Mouse (Mus musculus): ENCODE data around the gene Mybl2. TPM values are rescaled to one million over a fixed set of nuclear protein-coding genes. Genes with fewer than 3 reads are reported as not detected.
A peak's percentile ranks its signal among the peaks of the same experiment; 100 is the strongest.
"Not testable (repeated sequence)": the region's sequence is repeated elsewhere in the genome, so short reads cannot be mapped to it uniquely, and the experiment has no call there.

Gene Mybl2
- polyA plus RNA-seq, 1 experiment = 21.7 TPM

DNA sequence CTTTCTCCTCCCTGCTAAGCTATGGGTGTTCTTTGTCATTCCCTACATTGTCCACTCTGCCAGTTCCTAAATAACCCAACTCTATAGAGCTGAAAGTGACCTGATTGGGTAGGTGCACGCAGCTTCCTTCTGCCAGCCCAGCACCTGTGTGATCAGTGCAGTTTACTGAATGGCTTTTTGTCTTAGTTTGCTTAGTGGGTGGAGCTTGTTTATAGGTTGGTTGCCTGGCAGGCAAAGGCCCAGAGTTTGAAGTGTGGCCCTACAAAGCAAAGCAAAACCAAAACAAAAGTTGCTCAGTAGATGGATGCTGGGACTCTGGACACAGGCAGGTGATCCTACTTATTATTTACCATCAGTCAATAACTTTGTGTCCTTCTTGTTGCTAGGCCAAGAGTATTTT lies 2.8 kb upstream of the Mybl2 start:
- Histone ChIP-seq H3K27me3 (ENCODE audit: control insufficient read depth) (no peaks in the 10 kb centered on the region), H3K4me1 (ENCODE audit: control insufficient read depth) (peaks cover 41% of the 10 kb centered on the region), H3K4me3 (replicated peaks) (no peak overlapping the region), H3K9me3 (ENCODE audit: control insufficient read depth, low read length) (no peaks in the 10 kb centered on the region), H3K36me3 (ENCODE audit: control insufficient read depth) (peaks cover 26% of the 10 kb centered on the region)
- TF ChIP-seq TAL1 (IDR thresholded peaks at IDR 0.05; ENCODE audit: low read length) (no peak), GATA1 (IDR thresholded peaks at IDR 0.05; ENCODE audit: low read length) (no peak)

DNA sequence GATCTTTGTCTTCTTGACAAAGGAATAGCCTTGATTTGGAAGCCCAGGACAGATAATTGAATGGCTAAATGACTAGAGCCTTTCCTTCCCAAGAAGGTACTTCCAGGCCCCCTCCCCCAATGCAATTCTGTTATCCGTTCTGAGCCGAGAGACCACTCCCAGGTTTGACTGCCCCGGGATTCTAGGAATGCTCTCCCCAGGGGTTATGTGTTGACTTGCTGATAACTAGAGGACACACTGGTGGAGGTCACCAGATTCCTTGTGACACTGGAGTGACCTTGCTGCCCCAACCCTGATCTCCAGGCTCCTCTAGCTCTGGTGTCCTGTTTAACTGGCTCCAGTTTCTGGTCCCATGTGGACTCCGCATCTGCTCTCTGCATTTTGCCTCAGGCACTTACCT lies 2.4 kb upstream of the Mybl2 start:
- no peak overlapping the region for H3K4me3 ChIP-seq (replicated peaks)
- H3K36me3 ChIP-seq (ENCODE audit: control insufficient read depth) = peaks cover 26% of the 10 kb centered on the region
- no peaks in the 10 kb centered on the region for H3K9me3 ChIP-seq (ENCODE audit: control insufficient read depth, low read length)
- TF ChIP-seq GATA1 (IDR thresholded peaks at IDR 0.05; ENCODE audit: low read length) (no peak), TAL1 (IDR thresholded peaks at IDR 0.05; ENCODE audit: low read length) (no peak)
- H3K27me3 ChIP-seq (ENCODE audit: control insufficient read depth) = no peaks in the 10 kb centered on the region
- peaks cover 45% of the 10 kb centered on the region for H3K4me1 ChIP-seq (ENCODE audit: control insufficient read depth)

DNA sequence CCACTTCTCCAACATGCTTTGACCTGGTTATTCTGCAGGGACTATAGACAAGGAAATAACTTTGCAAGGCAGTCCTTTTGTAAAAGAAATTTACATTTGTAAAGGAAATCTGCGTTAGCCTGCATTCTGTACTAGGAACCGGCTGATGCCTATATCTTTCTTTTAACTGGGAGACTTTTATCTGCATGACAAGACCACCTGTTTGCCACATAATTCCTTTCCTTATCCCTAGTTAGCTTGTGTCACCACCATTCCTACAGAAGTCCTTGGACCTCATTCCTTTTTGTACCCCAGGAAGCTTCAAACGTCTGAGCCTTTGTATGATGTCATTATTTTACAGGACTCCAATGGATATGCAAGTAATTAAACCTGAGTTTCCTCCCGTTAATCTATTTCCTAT lies 1.7 kb upstream of the Mybl2 start:
- no peak overlapping the region for H3K4me3 ChIP-seq (replicated peaks)
- no peaks in the 10 kb centered on the region for H3K9me3 ChIP-seq (ENCODE audit: control insufficient read depth, low read length)
- no peaks in the 10 kb centered on the region for H3K27me3 ChIP-seq (ENCODE audit: control insufficient read depth)
- no peak for TF ChIP-seq TAL1 (IDR thresholded peaks at IDR 0.05; ENCODE audit: low read length)
- TF ChIP-seq GATA1 (IDR thresholded peaks at IDR 0.05; ENCODE audit: low read length) = no peak
- peaks cover 48% of the 10 kb centered on the region for H3K4me1 ChIP-seq (ENCODE audit: control insufficient read depth)
- peaks cover 31% of the 10 kb centered on the region for H3K36me3 ChIP-seq (ENCODE audit: control insufficient read depth)

DNA sequence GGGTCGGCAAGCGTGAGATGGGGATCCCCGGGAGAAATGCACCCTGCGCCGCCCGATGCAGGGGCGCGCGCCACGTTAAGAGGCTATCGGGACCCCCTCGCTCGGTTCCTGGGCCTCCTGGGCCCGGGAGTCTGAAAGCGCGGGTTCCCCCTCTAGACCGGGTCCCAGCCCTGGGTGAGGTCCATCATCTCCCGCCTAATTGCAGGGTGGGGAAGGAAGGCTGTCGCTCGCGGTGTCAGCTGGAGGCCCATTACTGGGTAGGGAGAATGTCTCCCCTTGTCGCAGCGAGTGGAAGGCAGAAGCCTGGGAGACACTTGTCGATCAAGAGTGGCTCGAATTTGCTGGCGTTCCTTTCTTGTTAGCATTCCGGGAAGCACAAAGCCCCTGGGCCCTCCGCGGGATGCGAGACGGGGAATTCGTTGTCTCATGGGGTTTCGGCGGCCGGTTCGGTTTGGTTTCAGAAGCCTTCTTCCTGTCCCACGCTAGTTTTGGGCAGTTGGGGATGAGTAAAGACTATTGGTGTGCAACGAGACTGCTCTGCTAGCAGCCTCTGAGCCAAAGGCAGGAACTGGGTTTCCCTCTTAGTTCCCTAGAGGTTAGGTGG lies 506 bp downstream of the Mybl2 start:
- peaks cover 45% of the 10 kb centered on the region for H3K36me3 ChIP-seq (ENCODE audit: control insufficient read depth)
- H3K4me1 ChIP-seq (ENCODE audit: control insufficient read depth) = peaks cover 66% of the 10 kb centered on the region
- H3K27me3 ChIP-seq (ENCODE audit: control insufficient read depth) = no peaks in the 10 kb centered on the region
- peak overlapping the region; percentile 73 for H3K4me3 ChIP-seq (replicated peaks)
- TF ChIP-seq GATA1 (IDR thresholded peaks at IDR 0.05; ENCODE audit: low read length) = no peak
- no peaks in the 10 kb centered on the region for H3K9me3 ChIP-seq (ENCODE audit: control insufficient read depth, low read length)

DNA sequence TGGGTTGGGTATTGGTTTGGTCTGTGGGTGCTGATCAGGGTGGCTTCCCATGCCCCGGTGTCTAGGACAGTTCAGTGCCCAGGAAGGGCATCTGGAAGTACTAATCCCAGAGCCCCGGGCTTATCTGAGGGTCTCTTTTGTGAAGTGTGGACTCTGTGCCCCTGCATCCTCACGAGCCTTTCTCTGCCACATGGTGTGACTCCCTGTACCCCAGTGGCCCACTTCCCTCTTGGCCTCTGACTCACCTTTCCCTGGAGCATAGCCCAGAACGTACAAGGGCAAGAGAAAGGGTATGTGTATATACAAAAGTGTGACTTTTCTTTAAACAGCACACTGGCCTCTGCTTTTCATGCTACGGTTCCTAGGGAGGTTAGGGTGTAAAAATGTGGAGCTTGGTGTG lies 1.2 kb downstream of the Mybl2 start:
- H3K27me3 ChIP-seq (ENCODE audit: control insufficient read depth) = no peaks in the 10 kb centered on the region

DNA sequence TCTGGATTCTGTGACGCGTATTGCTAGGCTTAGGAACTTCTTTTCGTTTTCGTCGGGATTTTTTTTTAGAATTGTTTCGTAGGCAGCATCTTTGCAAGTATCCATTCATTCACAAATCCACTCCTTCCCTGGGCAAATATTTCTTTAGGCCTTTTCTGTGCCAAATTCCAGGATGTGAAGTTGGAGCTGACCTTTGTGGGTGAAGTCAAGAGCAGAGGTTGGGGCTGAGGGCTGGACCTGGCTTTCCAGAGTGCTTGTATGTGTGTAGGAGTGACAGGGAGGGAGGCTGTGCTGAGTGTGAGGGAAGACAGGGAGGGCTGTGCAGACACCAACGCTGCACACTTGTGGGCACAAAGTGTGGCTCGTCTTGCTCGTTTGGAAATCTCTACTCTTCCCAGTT lies 2.1 kb downstream of the Mybl2 start:
- peaks cover 74% of the 10 kb centered on the region for H3K4me1 ChIP-seq (ENCODE audit: control insufficient read depth)
- no peak for TF ChIP-seq TAL1 (IDR thresholded peaks at IDR 0.05; ENCODE audit: low read length)
- no peak for TF ChIP-seq GATA1 (IDR thresholded peaks at IDR 0.05; ENCODE audit: low read length)
- H3K9me3 ChIP-seq (ENCODE audit: control insufficient read depth, low read length) = no peaks in the 10 kb centered on the region
- peaks cover 61% of the 10 kb centered on the region for H3K36me3 ChIP-seq (ENCODE audit: control insufficient read depth)
- peak overlapping the region; percentile 73 for H3K4me3 ChIP-seq (replicated peaks)
- no peaks in the 10 kb centered on the region for H3K27me3 ChIP-seq (ENCODE audit: control insufficient read depth)

More for the DNA sequence above, 1.2 kb downstream of the Mybl2 start:
- peaks cover 52% of the 10 kb centered on the region for H3K36me3 ChIP-seq (ENCODE audit: control insufficient read depth)
- TF ChIP-seq TAL1 (IDR thresholded peaks at IDR 0.05; ENCODE audit: low read length) (no peak), GATA1 (IDR thresholded peaks at IDR 0.05; ENCODE audit: low read length) (no peak)
- H3K9me3 ChIP-seq (ENCODE audit: control insufficient read depth, low read length) = no peaks in the 10 kb centered on the region
- peaks cover 68% of the 10 kb centered on the region for H3K4me1 ChIP-seq (ENCODE audit: control insufficient read depth)
- H3K4me3 ChIP-seq (replicated peaks) = peak overlapping the region; percentile 73

DNA sequence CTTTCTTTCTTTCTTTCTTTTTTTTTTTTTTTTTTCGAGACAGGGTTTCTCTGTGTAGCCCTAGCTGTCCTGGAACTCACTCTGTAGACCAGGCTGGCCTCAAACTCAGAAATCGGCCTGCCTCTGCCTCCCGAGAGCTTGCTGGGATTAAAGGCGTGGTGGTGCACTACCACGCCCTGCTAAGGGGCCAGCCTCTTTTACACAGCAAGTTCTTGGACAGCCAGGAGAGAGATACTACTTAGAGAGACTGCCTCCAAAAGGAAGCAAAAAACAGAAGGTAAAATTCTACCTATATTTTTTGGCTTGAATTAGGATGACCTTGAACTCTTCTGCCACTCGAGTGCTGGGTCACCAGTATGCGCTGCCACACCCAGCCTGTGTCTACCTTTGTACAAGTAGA lies 4.5 kb downstream of the Mybl2 start:
- Histone ChIP-seq H3K4me1 (ENCODE audit: control insufficient read depth) (peaks cover 63% of the 10 kb centered on the region), H3K36me3 (ENCODE audit: control insufficient read depth) (peaks cover 85% of the 10 kb centered on the region)
- not testable (repeated sequence) for H3K4me3 ChIP-seq (replicated peaks); H3K9me3 ChIP-seq (ENCODE audit: control insufficient read depth, low read length); H3K27me3 ChIP-seq (ENCODE audit: control insufficient read depth)

DNA sequence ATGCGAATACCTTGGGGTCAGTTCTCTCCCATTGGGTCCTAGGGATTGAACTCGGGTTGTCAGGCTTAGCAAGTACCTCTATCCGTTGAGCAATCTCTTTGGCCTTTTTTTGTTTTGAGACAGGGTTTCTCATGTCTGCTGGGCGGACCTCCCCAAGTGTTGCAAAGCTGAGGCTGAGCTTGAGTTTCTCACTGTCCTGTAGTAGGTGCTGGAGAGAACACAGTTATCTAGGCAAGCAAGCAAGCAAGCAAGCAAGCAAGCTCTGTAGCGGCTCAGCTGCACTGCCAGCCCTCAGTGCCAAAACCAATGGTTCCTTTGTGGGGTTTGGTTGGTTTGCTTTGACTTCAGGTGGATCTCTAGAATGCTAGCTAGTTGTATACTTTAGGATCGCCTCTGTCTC lies 6.1 kb downstream of the Mybl2 start:
- Histone ChIP-seq H3K4me1 (ENCODE audit: control insufficient read depth) (peaks cover 49% of the 10 kb centered on the region), H3K4me3 (replicated peaks) (no peak overlapping the region), H3K36me3 (ENCODE audit: control insufficient read depth) (peaks cover 99% of the 10 kb centered on the region), H3K27me3 (ENCODE audit: control insufficient read depth) (no peaks in the 10 kb centered on the region), H3K9me3 (ENCODE audit: control insufficient read depth, low read length) (no peaks in the 10 kb centered on the region)
- no peak for TF ChIP-seq GATA1 (IDR thresholded peaks at IDR 0.05; ENCODE audit: low read length)
- TF ChIP-seq TAL1 (IDR thresholded peaks at IDR 0.05; ENCODE audit: low read length) = no peak

DNA sequence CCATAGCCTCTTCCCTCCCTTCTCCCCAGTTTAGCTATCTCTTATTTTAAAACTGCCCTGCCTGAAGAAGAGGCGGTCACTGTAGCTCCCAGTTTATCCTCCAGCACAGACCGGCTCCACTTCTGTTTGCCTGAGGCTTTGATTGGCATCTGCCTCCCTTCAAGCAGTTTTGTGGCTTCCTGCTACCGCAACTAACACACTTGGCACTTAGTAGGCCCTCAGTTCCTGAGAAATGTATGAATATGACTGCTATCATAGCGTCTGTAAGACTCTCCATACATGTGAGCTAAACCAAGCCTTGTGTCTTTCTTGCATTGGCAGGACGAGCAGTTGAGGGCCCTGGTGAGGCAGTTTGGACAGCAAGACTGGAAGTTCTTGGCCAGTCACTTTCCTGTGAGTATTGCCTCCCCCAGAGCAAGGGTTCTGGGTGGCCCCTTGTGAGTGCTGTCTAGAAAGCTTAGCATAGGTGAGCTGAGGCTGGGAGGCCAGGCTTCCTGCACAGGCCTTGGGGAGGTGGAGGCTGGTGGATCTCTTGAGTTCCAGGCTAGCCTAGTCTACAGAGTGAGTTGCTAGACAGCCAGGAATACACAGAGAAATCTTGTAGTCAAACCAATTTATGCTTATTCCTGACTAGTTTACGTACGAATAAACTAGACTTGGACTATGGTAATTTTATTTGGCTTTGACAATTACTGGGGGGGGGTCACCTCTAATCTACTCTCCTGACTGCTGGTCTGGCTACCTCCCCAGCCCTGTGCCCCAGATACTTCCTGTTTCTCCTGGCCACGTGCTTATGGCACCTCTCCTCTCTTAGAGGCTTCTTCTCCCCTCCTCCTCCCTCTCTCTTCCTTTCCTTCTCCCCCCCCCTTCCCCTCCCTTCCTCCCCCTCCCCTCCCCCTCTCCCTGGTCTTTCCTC lies 7.0 kb downstream of the Mybl2 start:
- TF ChIP-seq GATA1 (IDR thresholded peaks at IDR 0.05; ENCODE audit: low read length) = no peak
- TF ChIP-seq TAL1 (IDR thresholded peaks at IDR 0.05; ENCODE audit: low read length) = no peak
- Histone ChIP-seq H3K4me1 (ENCODE audit: control insufficient read depth) (peaks cover 43% of the 10 kb centered on the region), H3K9me3 (ENCODE audit: control insufficient read depth, low read length) (no peaks in the 10 kb centered on the region), H3K27me3 (ENCODE audit: control insufficient read depth) (no peaks in the 10 kb centered on the region), H3K4me3 (replicated peaks) (no peak overlapping the region), H3K36me3 (ENCODE audit: control insufficient read depth) (peaks cover 99% of the 10 kb centered on the region)

All from erythroblast, embryonic 14.5 days (primary cell).